Comparison of ENCODE assay signal across 16 mouse cellular contexts in genomic region chr15:96763611-96764010, GRCm38 (mm10).
"Had no signal": no experiment of that assay in that cellular context is flagged by ENCODE, and none has a peak within 500 bp of the region (broad histone marks: within the 10 kb centered on the region; RNA-seq: fewer than 3 reads in every experiment).

No protein-coding gene starts in this region.

- H3K27ac ChIP-seq: neural tube, embryonic 13.5 days; neural tube, embryonic 15.5 days; stomach, embryonic 15.5 days; stomach, postnatal 0 days had no signal

- DNase-seq: retina, postnatal 1 day; right cerebral cortex, adult 18-20 months; right cerebral cortex, postnatal 14 days; right cerebral cortex, postnatal 25 days; right cerebral cortex, postnatal 4 days; spleen, adult 18-20 months; thymus, adult 18-20 months; thymus, adult 2 months; thymus, postnatal 14 days; thymus, postnatal 25 days; thymus, postnatal 36 days; thymus, postnatal 4 days had no signal

- H3K27me3 ChIP-seq: neural tube, embryonic 13.5 days; neural tube, embryonic 15.5 days; stomach, embryonic 15.5 days had no signal

- H3K9me3 ChIP-seq: neural tube, embryonic 13.5 days; neural tube, embryonic 15.5 days; stomach, embryonic 15.5 days had no signal

- H3K36me3 ChIP-seq: neural tube, embryonic 13.5 days; neural tube, embryonic 15.5 days; stomach, embryonic 15.5 days had no signal

- H3K4me1 ChIP-seq: neural tube, embryonic 13.5 days; stomach, embryonic 15.5 days had no signal

- H3K9ac ChIP-seq: neural tube, embryonic 13.5 days; neural tube, embryonic 15.5 days; stomach, embryonic 15.5 days had no signal

- H3K4me3 ChIP-seq: neural tube, embryonic 13.5 days; neural tube, embryonic 15.5 days; stomach, embryonic 15.5 days had no signal
